Mouse (Mus musculus): ENCODE measurements around the gene Map3k4. TPM values are rescaled to one million over a fixed set of nuclear protein-coding genes. Genes with fewer than 3 reads are reported as not detected.
"Not testable (repeated sequence)": the region's sequence is repeated elsewhere in the genome, so short reads cannot be mapped to it uniquely, and the experiment has no call there.

The Map3k4 gene
- total and polyA plus RNA-seq, 3 experiments = 12.7 to 22.6 (median 20.9) TPM

- H3K79me2 ChIP-seq (replicated peaks; ENCODE audit: control insufficient read depth, extremely low read depth, insufficient read depth, poor library complexity, severe bottlenecking) = no peaks in the 10 kb centered on the region
- no peak overlapping the region for H3K27ac ChIP-seq (ENCODE audit: insufficient read depth, low read depth)
- H3K9me3 ChIP-seq (replicated peaks; ENCODE audit: low read length) = peaks cover 5% of the 10 kb centered on the region
- no peak overlapping the region for H3K4me2 ChIP-seq (ENCODE audit: insufficient read depth, low read depth, poor library complexity, severe bottlenecking)
- H3K27me3 ChIP-seq (replicated peaks) = no peaks in the 10 kb centered on the region
- in situ Hi-C loops (cut with MboI; ENCODE audit: low pct_ligation_motif_present, low pct_unique_long_range_greater_than_20kb, low sequenced_read_pairs) (no loop called here), dilution Hi-C loops (cut with MboI; ENCODE audit: extremely low pct_ligation_motif_present, extremely low pct_unique_long_range_greater_than_20kb, low sequenced_read_pairs) (no loop called here)
- H3K9ac ChIP-seq (ENCODE audit: insufficient read depth, low read depth) = no peak overlapping the region
- H3K4me3 ChIP-seq (replicated peaks in 1 of 3; ENCODE audit: low read depth in 2 of 3, low read length in 2 of 3, poor library complexity in 1 of 3) = no peak overlapping the region
- no peak for DNase-seq (ENCODE audit: extremely low read depth)
- H3K4me1 ChIP-seq (ENCODE audit: control insufficient read depth in 1 of 2, insufficient read depth in 2 of 2) = no peaks in the 10 kb centered on the region
- peaks cover 3 to 18% of the 10 kb centered on the region in 2 experiments for H3K36me3 ChIP-seq (replicated peaks in 1 of 2; ENCODE audit: control insufficient read depth in 1 of 2, insufficient read depth in 1 of 2, low read length in 1 of 2)
- TF ChIP-seq MYC (IDR thresholded peaks at IDR 0.05; ENCODE audit: low read depth, low read length) (no peak), CHD1 (IDR thresholded peaks at IDR 0.05; ENCODE audit: low read depth, low read length) (no peak), SIN3A (IDR thresholded peaks at IDR 0.05; ENCODE audit: low read length) (no peak), ZC3H11A (IDR thresholded peaks at IDR 0.05; ENCODE audit: low read depth, low read length) (no peak), TCF12 (IDR thresholded peaks at IDR 0.05; ENCODE audit: low read depth, low read length) (no peak), IRF4 (IDR thresholded peaks at IDR 0.05; ENCODE audit: low read depth, low read length) (no peak), CHD2 (IDR thresholded peaks at IDR 0.05; ENCODE audit: low read length) (no peak), RCOR1 (conservative IDR thresholded peaks at IDR 0.05; ENCODE audit: low read depth, low read length) (no peak), PAX5 (IDR thresholded peaks at IDR 0.05; ENCODE audit: low read length) (no peak), E2F4 (IDR thresholded peaks at IDR 0.05; ENCODE audit: insufficient replicate concordance, low read depth, low read length) (no peak), ZNF384 (IDR thresholded peaks at IDR 0.05; ENCODE audit: low read depth, low read length) (no peak)
These were observed 27.4 kb downstream of the Map3k4 start for GRCm38 (mm10) chr17:12291151-12291550.

- no peak for DNase-seq (ENCODE audit: extremely low read depth)
- Histone ChIP-seq H3K9me3 (replicated peaks; ENCODE audit: low read length) (peaks cover 5% of the 10 kb centered on the region), H3K4me1 (ENCODE audit: control insufficient read depth in 1 of 2, insufficient read depth in 2 of 2) (no peaks in the 10 kb centered on the region), H3K4me2 (ENCODE audit: insufficient read depth, low read depth, poor library complexity, severe bottlenecking) (no peak overlapping the region), H3K4me3 (replicated peaks in 1 of 3; ENCODE audit: low read depth in 2 of 3, low read length in 2 of 3, poor library complexity in 1 of 3) (no peak overlapping the region), H3K9ac (ENCODE audit: insufficient read depth, low read depth) (no peak overlapping the region), H3K27ac (ENCODE audit: insufficient read depth, low read depth) (no peak overlapping the region), H3K27me3 (replicated peaks) (no peaks in the 10 kb centered on the region), H3K79me2 (replicated peaks; ENCODE audit: control insufficient read depth, extremely low read depth, insufficient read depth, poor library complexity, severe bottlenecking) (no peaks in the 10 kb centered on the region), H3K36me3 (replicated peaks in 1 of 2; ENCODE audit: control insufficient read depth in 1 of 2, insufficient read depth in 1 of 2, low read length in 1 of 2) (peaks cover 3 to 18% of the 10 kb centered on the region in 2 experiments)
- dilution Hi-C loops (cut with MboI; ENCODE audit: extremely low pct_ligation_motif_present, extremely low pct_unique_long_range_greater_than_20kb, low sequenced_read_pairs) (no loop called here), in situ Hi-C loops (cut with MboI; ENCODE audit: low pct_ligation_motif_present, low pct_unique_long_range_greater_than_20kb, low sequenced_read_pairs) (no loop called here)
- no peak for TF ChIP-seq MXI1 (IDR thresholded peaks at IDR 0.05; ENCODE audit: low read depth, low read length)
These were observed 27.9 kb downstream of the Map3k4 start for GRCm38 (mm10) chr17:12290735-12291134.

GRCm38 (mm10) chr17:12289836-12290235, 28.8 kb downstream of the Map3k4 start:
- H3K9me3 ChIP-seq (replicated peaks; ENCODE audit: low read length); H3K79me2 ChIP-seq (replicated peaks; ENCODE audit: control insufficient read depth, extremely low read depth, insufficient read depth, poor library complexity, severe bottlenecking); H3K27ac ChIP-seq (ENCODE audit: insufficient read depth, low read depth); dilution Hi-C loops (cut with MboI; ENCODE audit: extremely low pct_ligation_motif_present, extremely low pct_unique_long_range_greater_than_20kb, low sequenced_read_pairs); H3K9ac ChIP-seq (ENCODE audit: insufficient read depth, low read depth); H3K4me3 ChIP-seq (replicated peaks in 1 of 3; ENCODE audit: low read depth in 2 of 3, low read length in 2 of 3, poor library complexity in 1 of 3); H3K4me1 ChIP-seq (ENCODE audit: control insufficient read depth in 1 of 2, insufficient read depth in 2 of 2); in situ Hi-C loops (cut with MboI; ENCODE audit: low pct_ligation_motif_present, low pct_unique_long_range_greater_than_20kb, low sequenced_read_pairs); H3K27me3 ChIP-seq (replicated peaks); DNase-seq (ENCODE audit: extremely low read depth); H3K4me2 ChIP-seq (ENCODE audit: insufficient read depth, low read depth, poor library complexity, severe bottlenecking): not testable (repeated sequence)
- peaks cover 3 to 14% of the 10 kb centered on the region in 2 experiments for H3K36me3 ChIP-seq (replicated peaks in 1 of 2; ENCODE audit: control insufficient read depth in 1 of 2, insufficient read depth in 1 of 2, low read length in 1 of 2)
